Mouse (Mus musculus) CH12.LX (cell line): ENCODE results near the gene Atl1.

ENCODE experiments used
- CTCF ChIP-seq, 2 experiments: IDR thresholded peaks in 1 of 2; conservative IDR thresholded peaks in 1 of 2; 2 replicates each; pipeline ENCODE4 v1.5.1; 2011 to 2012; ENCODE audit warnings: low read depth in 2 of 2, low read length in 2 of 2, improper control_type of control experiment in 1 of 2, inconsistent platforms in 1 of 2, mild to moderate bottlenecking in 1 of 2, moderate library complexity in 1 of 2
- GABPA ChIP-seq: IDR thresholded peaks from 2 replicates; pipeline ENCODE4 v1.6.1; 2012; ENCODE audit warnings: low read depth, low read length, improper control_type of control experiment, inconsistent platforms; ENCODE audit not compliant: insufficient replicate concordance
- MEF2A ChIP-seq: IDR thresholded peaks from 2 replicates; pipeline ENCODE4 v1.6.1; 2014; ENCODE audit warnings: low read depth, mild to moderate bottlenecking, inconsistent platforms, low read length, improper control_type of control experiment, borderline replicate concordance
- POLR2A ChIP-seq: IDR thresholded peaks from 2 replicates; pipeline ENCODE4 v1.6.1; 2011; ENCODE audit warnings: low read depth, mild to moderate bottlenecking, improper control_type of control experiment, low read length

DNA sequence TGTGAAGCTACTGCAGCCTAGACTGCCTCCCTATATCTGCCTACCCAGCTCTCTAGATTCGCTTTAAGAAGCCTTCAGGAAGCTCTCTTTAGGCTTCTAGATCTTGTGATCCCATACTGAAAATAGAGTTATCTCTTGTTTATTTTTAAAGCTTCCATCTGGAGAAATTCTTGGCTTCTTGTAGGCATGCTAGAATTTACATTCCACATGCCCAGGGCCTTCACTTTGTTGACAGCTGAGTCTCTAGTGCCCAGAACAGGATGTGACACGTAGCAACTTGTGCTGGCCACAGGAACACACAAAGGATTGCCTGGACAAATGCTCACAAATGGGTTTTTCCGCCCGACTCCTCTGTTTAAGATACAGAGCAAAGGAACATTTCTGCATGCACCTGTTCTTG lies 123.5 kb downstream of the Atl1 start:
- TF ChIP-seq CTCF (conservative IDR thresholded peaks at IDR 0.05 in 1 of 2, IDR thresholded peaks at IDR 0.05 in 1 of 2; ENCODE audit: low read depth in 2 of 2, low read length in 2 of 2): no peak
- TF ChIP-seq POLR2A: no peak
- no peak for TF ChIP-seq MEF2A
- no peak for TF ChIP-seq GABPA
